Mouse (Mus musculus) megakaryocyte, embryonic 14.5 days (primary cell): ENCODE results near the gene Col23a1.

Experiments used
- FLI1 ChIP-seq: IDR thresholded peaks from 2 replicates; pipeline ENCODE4 v1.6.1; 2012; ENCODE audit warnings: low read length, inconsistent platforms, mixed read lengths
- GATA1 ChIP-seq: IDR thresholded peaks from 3 replicates; pipeline ENCODE4 v1.6.1; 2012; ENCODE audit warnings: mixed read lengths, low read length, inconsistent platforms, borderline replicate concordance

DNA sequence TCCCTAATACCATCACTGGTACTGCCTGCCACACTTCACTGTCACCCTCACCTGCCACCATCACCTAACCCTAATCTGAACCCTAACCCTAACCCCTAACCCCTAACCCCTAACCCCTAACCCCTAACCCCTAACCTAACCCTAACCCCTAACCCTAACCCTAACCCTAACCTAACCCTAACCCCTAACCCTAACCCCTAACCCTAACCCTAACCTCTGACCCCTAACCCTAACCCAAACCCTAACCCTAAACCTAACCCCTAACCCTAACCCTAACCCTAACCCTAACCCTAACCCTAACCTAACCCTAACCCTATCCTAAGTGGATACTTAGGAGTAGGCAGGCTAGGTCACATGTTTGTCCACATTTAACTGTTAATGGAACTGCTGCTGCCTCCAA, 165.8 kb downstream of the Col23a1 start:
- TF ChIP-seq GATA1 (no peak), FLI1 (no peak)
